Mouse (Mus musculus): ENCODE measurements around the gene Gm8947. TPM values are rescaled to one million over a fixed set of nuclear protein-coding genes. Genes with fewer than 3 reads are reported as not detected.
"Not testable (repeated sequence)": the region's sequence is repeated elsewhere in the genome, so short reads cannot be mapped to it uniquely, and the experiment has no call there.

Gm8947 gene
- total RNA-seq, 2 experiments from 2014 or later: not detected

GRCm38 (mm10) chr1:151203818-151204217 is 11.6 kb downstream of the Gm8947 start, which contains the start of gene 3110040M04Rik:
Gene 3110040M04Rik (plus strand): TSS chr1:151204121.
- H3K4me3 ChIP-seq; DNase-seq (ENCODE audit: low spot score in 2 of 2); H3K27ac ChIP-seq: not testable (repeated sequence)

DNA sequence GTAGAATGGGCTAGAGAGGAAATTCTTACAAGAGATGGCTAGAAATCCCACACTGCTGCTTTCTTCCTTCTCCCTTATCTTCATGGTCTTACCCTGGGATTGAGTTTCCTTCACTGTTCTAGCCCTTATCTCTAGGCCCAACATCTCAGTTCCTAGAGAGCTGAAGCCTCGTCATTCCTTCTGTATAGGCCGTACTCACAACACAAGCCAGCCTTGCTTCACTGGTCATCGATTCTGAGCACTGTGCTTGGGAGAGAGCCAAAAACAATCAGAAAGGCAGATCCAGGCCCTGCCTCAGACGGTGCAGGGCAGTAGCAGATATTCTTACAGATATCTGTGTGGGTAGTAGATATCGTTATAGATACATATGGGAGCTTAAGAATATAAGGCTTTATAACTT is 16.3 kb downstream of the Gm8947 start:
- not testable (repeated sequence) for DNase-seq (ENCODE audit: low spot score in 2 of 2); H3K27ac ChIP-seq; H3K4me3 ChIP-seq

GRCm38 (mm10) chr1:151208944-151209343 is 16.8 kb downstream of the Gm8947 start:
- H3K27ac ChIP-seq; H3K4me3 ChIP-seq; DNase-seq (ENCODE audit: low spot score in 2 of 2): not testable (repeated sequence)

DNA sequence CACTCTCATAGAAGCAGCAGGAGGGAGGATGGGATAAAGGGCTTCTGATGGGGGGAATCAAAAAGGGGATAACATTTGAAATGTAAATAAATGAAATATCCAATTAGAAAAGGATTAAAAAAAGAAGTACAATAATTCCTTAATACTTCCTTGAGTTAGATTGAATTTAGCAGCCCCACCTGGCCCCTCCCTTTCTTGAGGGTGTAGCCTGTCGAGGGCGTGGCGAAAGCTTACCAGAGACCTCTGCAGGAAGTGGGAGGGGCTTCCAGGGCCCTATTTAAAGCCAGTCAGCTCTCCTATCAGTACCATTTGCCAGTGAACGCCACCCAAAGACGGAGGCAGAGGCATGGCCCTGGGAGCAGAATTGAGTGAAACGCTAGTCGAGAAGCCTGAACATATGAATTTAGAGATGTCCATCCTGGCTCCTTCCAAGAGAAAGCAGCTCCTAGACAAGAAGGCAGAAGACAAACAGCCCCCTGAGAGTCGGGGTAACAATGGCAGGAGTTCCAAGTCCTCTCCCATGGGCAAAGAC is 17.7 kb downstream of the Gm8947 start, which contains the start of gene Gm47996:
TSS of gene Gm47996 (plus strand) at position 308 of the 532 bp plus-strand sequence.
- not testable (repeated sequence) for H3K27ac ChIP-seq; H3K4me3 ChIP-seq; DNase-seq (ENCODE audit: low spot score in 2 of 2)

GRCm38 (mm10) chr1:151211666-151212065 is 19.5 kb downstream of the Gm8947 start:
- not testable (repeated sequence) for H3K27ac ChIP-seq; DNase-seq (ENCODE audit: low spot score in 2 of 2); H3K4me3 ChIP-seq

GRCm38 (mm10) chr1:151214862-151215261 is 22.7 kb downstream of the Gm8947 start:
- no peak overlapping the region for H3K27ac ChIP-seq
- H3K4me3 ChIP-seq: no peak overlapping the region
- DNase-seq (ENCODE audit: low spot score in 2 of 2): no peak
- TF ChIP-seq CTCF (conservative IDR thresholded peaks at IDR 0.05): no peak

DNA sequence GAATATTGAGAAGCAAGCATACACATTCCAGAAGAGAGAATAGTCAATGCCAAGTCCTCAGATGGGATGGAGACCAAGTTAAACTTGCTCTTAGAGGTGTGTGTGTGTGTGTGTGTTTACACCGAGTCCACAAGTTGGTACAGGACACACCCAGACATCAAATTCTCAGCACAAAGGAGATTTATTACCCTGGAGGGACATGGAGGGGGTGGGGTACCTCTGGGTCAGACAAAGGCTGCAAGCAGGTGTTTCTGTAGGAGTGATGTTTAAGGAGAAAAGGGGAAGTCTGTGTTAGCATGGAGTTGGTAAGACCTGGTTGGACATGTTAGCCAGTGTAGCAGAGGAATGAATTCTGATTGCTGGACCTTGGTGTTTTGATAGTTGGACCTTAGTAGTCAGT is 23.8 kb downstream of the Gm8947 start:
- no peak for DNase-seq (ENCODE audit: low spot score in 2 of 2)
- Histone ChIP-seq H3K4me3 (no peak overlapping the region), H3K27ac (no peak overlapping the region)
- TF ChIP-seq CTCF (conservative IDR thresholded peaks at IDR 0.05): no peak

- no peak overlapping the region for H3K4me3 ChIP-seq
- TF ChIP-seq CTCF (conservative IDR thresholded peaks at IDR 0.05): no peak
- no peak overlapping the region for H3K27ac ChIP-seq
- DNase-seq (ENCODE audit: low spot score in 2 of 2): no peak
Measured at GRCm38 (mm10) chr1:151216417-151216816, 24.2 kb downstream of the Gm8947 start.

DNA sequence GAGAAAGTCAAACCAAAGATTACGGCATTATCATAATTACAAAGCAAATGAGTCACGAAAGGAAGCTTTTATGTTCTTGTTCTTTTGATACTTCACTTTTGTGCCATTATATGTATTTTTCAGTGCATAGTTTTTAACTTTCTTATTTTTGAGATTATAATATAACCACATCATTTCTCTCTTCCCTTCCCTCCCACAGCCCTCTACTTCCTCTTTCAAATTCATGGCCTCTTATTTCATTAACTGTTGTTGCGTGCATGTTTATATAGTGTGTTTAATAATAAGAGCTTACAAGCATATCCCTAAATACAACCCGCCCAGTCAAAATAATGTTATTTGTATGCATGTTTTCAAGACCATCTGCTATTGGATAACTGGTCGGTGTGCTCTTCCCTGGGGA is 26.9 kb downstream of the Gm8947 start:
- DNase-seq (ENCODE audit: low spot score in 2 of 2): no peak
- no peak for TF ChIP-seq CTCF (conservative IDR thresholded peaks at IDR 0.05)
- H3K27ac ChIP-seq: no peak overlapping the region
- H3K4me3 ChIP-seq: no peak overlapping the region

DNA sequence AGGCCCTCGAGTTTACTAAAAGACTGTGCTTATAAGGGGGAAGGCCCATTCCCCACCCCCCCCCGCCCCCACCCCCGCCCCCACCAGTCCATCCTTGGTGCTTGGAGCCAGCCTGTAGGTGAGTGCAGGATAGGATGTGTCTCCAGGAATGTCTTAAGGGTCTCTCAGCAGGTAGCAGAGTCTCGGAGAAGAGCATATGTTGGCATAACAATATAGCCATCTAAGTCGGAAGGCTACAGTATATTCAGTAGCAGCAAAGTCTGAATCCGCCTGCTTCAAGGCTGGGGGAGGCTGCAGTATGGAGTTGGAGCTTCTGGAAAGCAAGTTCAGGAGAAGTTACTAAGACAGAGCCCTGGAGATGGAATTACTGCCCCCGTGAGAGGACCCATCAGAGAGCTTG is 27.9 kb downstream of the Gm8947 start:
- Histone ChIP-seq H3K27ac (no peak overlapping the region), H3K4me3 (no peak overlapping the region)
- TF ChIP-seq CTCF (conservative IDR thresholded peaks at IDR 0.05): no peak
- DNase-seq (ENCODE audit: low spot score in 2 of 2): no peak

DNA sequence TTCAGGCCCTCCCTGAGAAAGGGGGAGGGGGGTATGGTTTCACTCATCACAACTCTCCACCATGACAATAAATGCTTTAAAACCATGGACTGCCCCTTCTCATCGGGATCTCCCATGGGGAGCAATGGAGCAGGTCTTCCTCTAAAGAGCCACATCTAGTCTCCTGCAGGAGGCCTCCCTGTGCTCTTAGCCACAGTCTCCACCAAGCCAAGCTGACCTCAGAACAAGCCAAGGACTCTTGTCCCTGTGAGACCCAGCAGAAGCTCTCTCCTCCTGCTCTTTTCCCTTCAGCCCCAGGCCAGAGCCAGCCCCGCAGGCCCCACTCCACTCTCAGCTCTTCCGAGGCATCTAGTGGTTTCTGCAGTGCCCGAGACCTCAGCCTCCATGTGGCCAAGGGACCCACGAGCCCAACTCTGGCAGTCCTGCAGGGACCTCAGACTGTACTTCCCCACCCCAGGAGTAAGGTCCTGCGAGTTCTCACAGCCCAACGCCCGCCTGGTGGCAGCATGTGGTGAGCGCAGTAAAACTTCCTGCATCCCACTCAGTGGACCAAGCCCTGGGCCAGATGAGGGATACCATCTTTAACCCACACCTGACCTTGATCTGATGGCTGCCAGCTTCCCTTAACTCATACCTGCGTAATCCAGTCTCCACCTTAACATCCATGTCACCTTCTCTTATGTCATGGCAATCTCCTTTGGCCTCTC is 30.5 kb downstream of the Gm8947 start:
- no peak overlapping the region for H3K27ac ChIP-seq
- 0 out of 2 replicates have a peak, but pooled peaks have one; percentile 3 for TF ChIP-seq CTCF (conservative IDR thresholded peaks at IDR 0.05)
- no peak for DNase-seq (ENCODE audit: low spot score in 2 of 2)

GRCm38 (mm10) chr1:151223377-151223776 is 31.2 kb downstream of the Gm8947 start:
- no peak overlapping the region for H3K4me3 ChIP-seq
- H3K27ac ChIP-seq: no peak overlapping the region
- DNase-seq (ENCODE audit: low spot score in 2 of 2): no peak
- no peak for TF ChIP-seq CTCF (conservative IDR thresholded peaks at IDR 0.05)

More for the DNA sequence above, 30.5 kb downstream of the Gm8947 start:
- no peak overlapping the region for H3K4me3 ChIP-seq

- Histone ChIP-seq H3K27ac (no peak overlapping the region), H3K4me3 (no peak overlapping the region)
- no peak for DNase-seq (ENCODE audit: low spot score in 2 of 2)
- no peak for TF ChIP-seq CTCF (conservative IDR thresholded peaks at IDR 0.05)
Measured at GRCm38 (mm10) chr1:151224536-151224935, 32.4 kb downstream of the Gm8947 start.

GRCm38 (mm10) chr1:151227506-151227905 is 35.3 kb downstream of the Gm8947 start:
- no peak for DNase-seq (ENCODE audit: low spot score in 2 of 2)
- no peak for TF ChIP-seq CTCF (conservative IDR thresholded peaks at IDR 0.05)
- Histone ChIP-seq H3K4me3 (no peak overlapping the region), H3K27ac (no peak overlapping the region)

All from layer of hippocampus, adult 2 months (tissue).